Mouse (Mus musculus) cerebellum, adult 9-11 months (tissue): ENCODE measurements around the gene Adamtsl4.
"Not testable (repeated sequence)": the region's sequence is repeated elsewhere in the genome, so short reads cannot be mapped to it uniquely, and the experiment has no call there.

Source experiments
- DNase-seq: peaks from one replicate; pipeline ENCODE4 v3.0.0; 2022

Adamtsl4 gene

DNA sequence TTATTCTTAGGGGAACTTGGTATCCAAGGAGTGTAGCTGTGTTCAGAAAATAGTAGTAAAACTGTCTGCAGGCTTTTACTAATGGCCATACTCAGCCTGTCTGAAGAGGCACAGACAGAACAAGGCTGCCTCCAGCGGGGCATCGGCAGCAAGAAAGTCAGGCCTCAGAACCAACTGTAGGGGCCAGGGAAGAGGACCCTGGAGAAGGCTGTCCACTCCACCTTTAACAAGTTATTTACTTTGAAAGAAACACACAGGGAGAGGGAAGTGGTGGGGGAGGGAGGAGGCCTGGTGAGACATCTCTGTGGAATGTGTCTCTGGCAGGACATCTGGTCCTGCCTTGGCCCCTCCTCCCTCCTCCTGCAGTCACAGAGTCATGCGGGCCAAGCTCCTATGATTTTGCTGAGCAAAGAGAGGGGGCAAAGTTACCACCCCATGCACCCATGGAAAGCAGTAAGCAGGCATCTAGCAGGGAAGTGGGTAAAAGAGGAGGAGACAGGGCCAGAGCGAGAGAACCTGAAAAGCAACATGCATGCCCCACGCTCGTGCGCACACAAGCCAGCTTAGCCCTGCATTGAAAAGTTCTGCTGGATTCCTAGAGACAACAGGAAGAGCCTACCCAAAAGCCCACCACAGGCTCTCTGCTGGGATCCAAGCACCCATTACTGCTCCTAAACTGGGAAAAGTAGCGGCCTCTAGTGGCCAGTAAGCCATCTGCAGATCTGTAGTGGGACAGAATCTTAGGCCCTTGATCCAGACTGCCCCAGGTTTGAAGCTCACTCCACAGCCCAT lies 12.2 kb downstream of the Adamtsl4 start:
- DNase-seq = peak; percentile 53

DNA sequence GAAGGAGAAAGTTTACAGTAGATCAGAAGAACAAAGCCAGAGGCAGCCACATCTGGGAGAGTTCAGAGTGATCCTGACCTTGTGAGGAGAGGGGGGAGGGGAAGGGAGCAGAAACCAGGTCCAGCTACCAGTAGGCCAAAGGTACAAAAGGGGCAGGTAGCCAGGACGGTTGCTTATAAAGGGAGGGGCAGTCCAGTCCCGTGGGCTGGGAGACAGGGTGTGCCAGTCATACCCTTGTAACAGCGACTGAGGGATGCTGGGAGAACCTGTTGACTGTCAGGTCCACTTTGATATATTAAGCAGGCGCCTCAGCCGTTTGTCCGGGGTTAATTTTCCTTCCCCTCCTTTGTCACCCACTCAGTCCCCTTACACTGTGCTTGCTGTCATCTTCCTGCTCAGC lies 12.9 kb downstream of the Adamtsl4 start:
- no peak for DNase-seq

GRCm38 (mm10) chr3:95674236-95674635 lies 13.5 kb downstream of the Adamtsl4 start:
- no peak for DNase-seq

DNA sequence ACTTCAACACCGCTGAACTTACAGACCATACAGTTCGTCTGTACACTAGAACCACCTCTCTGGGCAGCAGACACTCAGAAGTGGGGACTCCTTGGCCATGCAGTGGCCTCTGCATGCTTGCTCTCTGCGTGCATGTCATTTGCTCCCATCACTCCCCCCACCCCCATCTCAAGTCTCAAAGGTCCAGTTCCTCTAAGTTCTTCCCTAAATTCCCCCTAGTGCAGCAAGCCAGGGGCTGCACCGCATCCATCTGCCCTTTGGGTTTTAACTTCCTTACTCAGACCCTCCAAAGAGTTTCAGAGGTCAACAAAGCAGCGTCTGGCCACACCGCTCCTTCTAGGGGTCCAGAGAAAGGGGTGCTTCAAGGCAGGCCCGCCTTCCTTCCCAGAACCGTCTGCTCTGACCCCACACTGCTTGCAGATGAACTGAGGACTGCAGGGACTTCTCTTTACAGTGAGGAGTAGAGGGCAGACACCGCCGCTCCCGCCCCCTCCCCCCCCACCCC lies 14.0 kb downstream of the Adamtsl4 start:
- no peak for DNase-seq

DNA sequence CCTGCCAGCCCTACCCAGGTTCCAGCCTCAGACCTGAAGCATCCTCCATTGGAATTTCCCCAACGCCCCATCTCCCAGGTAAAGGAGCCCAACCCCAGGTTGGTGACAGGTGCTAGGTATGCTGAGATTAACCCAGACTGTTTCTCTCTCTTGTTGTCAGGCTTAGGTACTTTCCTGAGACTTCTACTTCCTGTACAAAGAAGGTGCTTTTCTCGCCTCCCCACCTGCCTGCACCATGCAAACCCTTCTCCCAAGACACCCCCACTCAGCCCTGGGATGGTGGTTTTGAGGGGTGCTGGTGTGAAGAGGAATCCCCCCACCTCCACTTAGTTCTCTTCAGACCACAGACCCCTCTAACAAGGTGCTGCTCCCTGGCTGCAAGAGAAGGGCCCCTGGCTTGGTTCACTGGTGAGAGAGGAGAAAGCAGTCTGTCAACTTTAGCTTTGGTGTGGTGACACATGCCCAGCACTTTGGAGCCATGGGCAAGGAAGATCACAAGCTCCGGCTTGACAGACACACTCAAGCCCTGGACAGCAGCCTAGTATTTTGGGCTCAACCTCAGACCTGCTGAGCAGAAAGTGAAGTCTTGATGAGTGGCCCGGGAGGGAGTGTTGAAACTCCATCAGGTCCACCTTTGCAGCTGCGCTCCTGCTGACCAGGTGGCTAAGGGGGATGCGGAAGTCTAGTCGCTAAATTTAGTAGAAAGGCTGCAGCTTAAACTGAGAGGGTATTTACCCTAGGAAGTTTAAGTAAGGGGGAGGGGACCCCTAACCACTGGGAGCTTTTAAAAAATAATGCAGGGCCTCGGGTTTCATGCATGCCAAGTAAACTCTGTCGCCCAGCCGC lies 14.6 kb downstream of the Adamtsl4 start:
- DNase-seq = no peak

DNA sequence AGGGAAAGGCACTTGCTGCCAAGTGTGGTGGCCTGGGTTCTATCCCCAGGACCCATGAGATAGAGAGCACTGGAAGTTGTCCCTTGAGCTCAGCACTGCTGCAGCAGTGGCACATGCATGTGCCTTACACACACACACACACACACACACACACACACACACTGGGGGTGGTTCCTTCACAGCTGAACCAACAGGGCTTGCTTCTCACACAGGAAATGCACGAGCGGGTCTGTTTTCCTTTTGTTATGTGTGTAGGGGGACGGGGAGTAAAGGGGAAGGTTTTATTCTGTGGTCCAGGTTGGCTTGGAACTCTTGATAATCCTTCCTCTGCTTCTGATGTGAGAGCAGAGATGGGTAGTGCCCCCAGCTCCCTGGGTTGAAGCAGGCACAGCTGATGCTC lies 15.3 kb downstream of the Adamtsl4 start:
- no peak for DNase-seq

GRCm38 (mm10) chr3:95671201-95671600 lies 16.5 kb downstream of the Adamtsl4 start:
- DNase-seq = no peak

DNA sequence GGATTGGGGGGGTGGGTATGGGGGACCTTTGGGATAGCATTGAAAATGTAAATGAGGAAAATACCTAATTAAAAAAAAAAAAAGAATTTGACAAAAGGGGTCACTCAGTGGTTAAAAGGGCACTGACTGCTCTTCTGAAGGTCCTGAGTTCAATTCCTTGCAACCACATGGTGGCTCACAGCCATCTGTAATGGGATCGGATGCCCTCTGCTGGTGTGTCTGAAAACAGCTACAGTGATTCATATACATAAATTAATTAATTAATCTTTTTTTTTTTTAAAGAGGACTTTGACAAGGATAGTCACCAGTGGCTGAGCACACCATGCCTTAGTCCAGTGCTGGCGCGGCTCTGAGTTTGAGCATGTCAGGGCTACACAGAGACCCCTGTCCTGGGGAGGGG lies 17.3 kb downstream of the Adamtsl4 start:
- not testable (repeated sequence) for DNase-seq

- DNase-seq = no peak
Measured at GRCm38 (mm10) chr3:95669309-95669665, 18.4 kb downstream of the Adamtsl4 start.

DNA sequence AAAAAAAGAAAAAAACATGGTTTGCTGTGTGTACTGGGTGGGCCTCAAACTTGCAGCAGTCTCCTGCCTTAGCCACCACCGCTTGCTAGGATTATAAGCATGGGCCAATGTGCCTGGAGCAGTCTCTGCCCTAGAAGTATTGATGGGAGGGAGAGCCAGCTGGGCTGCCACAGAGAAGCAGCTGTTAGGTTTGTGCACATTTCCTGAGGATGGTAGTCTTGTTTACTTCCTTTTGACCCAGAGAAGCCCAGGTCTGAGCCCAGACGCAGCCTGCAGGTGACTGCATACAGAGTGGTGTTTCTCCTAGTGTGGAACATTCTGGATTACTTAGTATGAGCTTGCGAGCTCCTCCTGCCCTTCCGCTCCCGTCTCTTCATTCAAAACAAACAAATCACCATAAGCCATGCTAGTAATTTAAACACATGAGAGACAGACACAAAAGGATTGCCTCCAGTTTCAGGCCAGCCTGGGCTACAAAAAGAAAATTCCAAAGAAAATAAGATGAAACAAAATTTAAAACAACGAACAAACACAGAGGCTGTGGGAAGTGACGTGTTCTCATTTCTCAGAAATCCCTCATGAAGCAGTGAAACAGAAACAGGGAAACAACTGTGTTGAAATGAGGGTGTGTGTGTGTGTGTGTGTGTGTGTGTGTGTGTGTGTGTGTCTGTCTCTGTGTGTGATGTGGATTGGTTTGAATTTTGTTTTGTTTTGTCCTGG lies 19.0 kb downstream of the Adamtsl4 start:
- no peak for DNase-seq

DNA sequence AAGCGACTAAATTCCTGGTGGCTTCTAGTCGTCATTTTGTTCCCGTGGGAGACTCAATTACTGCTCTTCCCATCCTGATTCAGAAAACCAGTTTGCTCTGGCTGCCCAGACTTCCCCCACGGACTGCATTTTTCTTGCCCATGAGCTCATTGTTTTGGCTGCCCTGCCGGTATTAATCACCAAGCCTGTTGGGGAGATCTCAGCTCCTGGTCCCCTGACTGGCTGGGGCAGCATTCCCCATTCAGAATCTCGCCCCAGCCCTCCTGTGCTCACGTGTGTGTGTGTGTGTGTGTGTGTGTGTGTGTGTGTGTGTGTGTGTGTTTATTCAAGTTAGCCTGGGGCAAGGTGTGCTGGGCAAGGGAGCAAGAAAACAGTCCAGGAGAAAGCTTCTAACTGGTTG lies 19.7 kb downstream of the Adamtsl4 start:
- no peak for DNase-seq

DNA sequence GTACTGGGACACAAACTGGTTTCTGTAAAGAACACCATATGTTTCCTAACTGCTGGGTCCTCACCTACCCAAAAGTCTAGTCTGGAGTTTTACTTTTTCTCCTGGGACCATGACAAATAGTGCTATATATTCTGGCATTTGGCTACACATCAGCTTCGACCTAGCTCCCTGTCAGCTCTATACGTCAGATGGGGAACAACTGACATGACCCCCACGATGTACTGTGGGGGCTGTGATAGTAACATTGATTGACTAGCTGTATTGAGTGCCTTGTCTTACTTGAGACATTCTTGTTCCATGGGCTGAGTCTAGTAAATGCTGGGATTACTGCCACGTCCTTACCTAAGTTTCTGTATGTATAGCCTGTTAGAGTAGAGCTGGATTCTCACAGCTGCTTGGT lies 20.2 kb downstream of the Adamtsl4 start:
- no peak for DNase-seq

GRCm38 (mm10) chr3:95666124-95666844 lies 21.4 kb downstream of the Adamtsl4 start:
- no peak for DNase-seq

DNA sequence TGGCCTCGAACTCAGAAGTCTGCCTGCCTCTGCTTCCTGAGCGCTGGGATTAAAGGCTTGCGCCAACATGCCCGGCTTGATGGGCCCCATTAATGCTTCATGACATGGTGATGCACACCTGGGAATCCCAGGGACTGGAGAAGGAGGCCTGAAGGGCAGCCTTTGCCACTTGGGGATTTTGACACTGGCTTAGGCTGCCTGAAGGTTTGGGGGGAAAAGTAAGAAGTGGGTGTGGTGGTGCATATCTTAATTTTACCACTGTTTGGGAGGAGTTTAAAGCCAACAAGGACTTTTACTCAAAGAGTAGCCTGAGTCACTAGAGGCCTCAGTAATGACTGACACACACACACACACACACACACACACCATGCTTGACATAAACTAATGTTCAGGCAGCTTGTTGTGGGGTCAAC lies 22.8 kb downstream of the Adamtsl4 start:
- no peak for DNase-seq

- DNase-seq = no peak
Measured at GRCm38 (mm10) chr3:95663969-95664608, 23.6 kb downstream of the Adamtsl4 start.

DNA sequence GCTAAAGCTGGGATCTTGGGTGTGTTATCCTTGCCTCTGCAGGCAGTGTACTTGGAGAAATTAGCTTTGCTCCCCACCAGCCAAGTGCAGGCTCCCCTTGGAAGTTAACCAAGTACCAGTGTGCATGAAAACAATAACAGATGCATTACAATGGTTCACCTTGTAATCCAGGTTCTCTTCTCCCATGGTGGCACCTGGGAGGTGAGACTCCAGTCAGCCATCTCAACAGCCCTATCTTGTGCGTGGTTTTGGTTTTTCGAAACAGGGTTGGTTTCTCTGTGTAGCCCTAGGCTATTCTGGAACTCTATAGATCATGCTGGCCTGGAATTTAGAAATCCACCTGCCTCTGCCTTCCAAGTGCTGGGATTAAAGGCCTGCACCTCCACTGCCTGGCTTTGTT lies 24.2 kb downstream of the Adamtsl4 start:
- no peak for DNase-seq

- DNase-seq = no peak
Measured at GRCm38 (mm10) chr3:95662724-95663449, 24.8 kb downstream of the Adamtsl4 start.

- no peak for DNase-seq
Measured at GRCm38 (mm10) chr3:95661945-95662715, 25.6 kb downstream of the Adamtsl4 start.

- DNase-seq = no peak
Measured at GRCm38 (mm10) chr3:95660788-95661478, 26.8 kb downstream of the Adamtsl4 start.

DNA sequence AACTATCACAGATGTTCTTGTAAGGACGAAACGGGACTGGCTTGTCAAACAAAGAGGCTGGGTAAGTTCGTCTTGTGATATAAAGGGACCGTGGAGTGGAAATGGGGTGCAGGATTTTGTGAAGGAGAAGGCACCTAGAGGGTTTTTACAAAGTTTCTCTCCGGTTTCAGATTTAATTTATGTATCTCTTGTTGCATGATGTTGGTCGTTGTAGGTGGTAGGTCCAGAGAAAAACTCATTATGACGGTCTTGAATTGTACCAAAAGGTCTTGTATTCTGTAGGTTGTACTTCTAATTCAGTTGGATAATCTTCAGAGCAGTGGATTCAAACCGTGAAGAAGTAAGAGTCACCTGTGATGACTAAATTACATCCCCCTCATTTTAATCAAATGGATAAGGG lies 27.8 kb downstream of the Adamtsl4 start:
- no peak for DNase-seq
